Mouse (Mus musculus) heart, embryonic 15.5 days (tissue): ENCODE data around the gene Ilf2. TPM values are rescaled to one million over a fixed set of nuclear protein-coding genes. Genes with fewer than 3 reads are reported as not detected.

Experiments
- ATAC-seq: fragments of 200-750 bp; cut with Nextera tagmentation; replicated peaks from 2 replicates; pipeline ENCODE4 v1.8.0; 2017; ENCODE audit warnings: low read depth, moderate TSS enrichment; ENCODE audit not compliant: insufficient number of reproducible peaks, insufficient read depth, low FRiP score
- H3K27ac ChIP-seq: fragments of 300-500 bp; sonication (generic); 2 replicates; pipeline ENCODE4 v1.5.1; 2015; ENCODE audit warnings: mild to moderate bottlenecking, inconsistent platforms
- H3K27me3 ChIP-seq: fragments of 300-500 bp; sonication (generic); 2 replicates; pipeline ENCODE4 v1.6.1; 2015; ENCODE audit warnings: inconsistent platforms
- H3K36me3 ChIP-seq: fragments of 300-500 bp; sonication (generic); 2 replicates; pipeline ENCODE4 v1.6.1; 2015; ENCODE audit warnings: mild to moderate bottlenecking, inconsistent platforms
- H3K4me1 ChIP-seq: fragments of 300-500 bp; sonication (generic); replicated peaks from 2 replicates; pipeline ENCODE4 v1.6.1; 2015; ENCODE audit warnings: inconsistent platforms
- H3K4me2 ChIP-seq: fragments of 300-500 bp; sonication (generic); 2 replicates; pipeline ENCODE4 v1.6.1; 2015; ENCODE audit warnings: inconsistent platforms, mild to moderate bottlenecking, moderate library complexity
- H3K4me3 ChIP-seq: fragments of 300-500 bp; sonication (generic); 2 replicates; pipeline ENCODE4 v1.5.1; 2015; ENCODE audit warnings: mild to moderate bottlenecking, inconsistent platforms
- H3K9ac ChIP-seq: fragments of 300-500 bp; sonication (generic); 2 replicates; pipeline ENCODE4 v1.6.1; 2015; ENCODE audit warnings: mild to moderate bottlenecking, inconsistent platforms
- H3K9me3 ChIP-seq: fragments of 300-500 bp; sonication (generic); replicated peaks from 2 replicates; pipeline ENCODE4 v1.6.1; 2016; ENCODE audit warnings: inconsistent platforms
- WGBS: fragments of 180-500 bp; shearing (Covaris S2); methylation state at CpG from one replicate; pipeline ENCODE4 v1.1.7; 2015; ENCODE audit warnings: mixed read lengths; 5-methylcytosine and 5-hydroxymethylcytosine counted together
- polyA plus RNA-seq: library from polyadenylated mRNA; unstranded; fragments of >200 nt; fragmentation: Nextera tagmentation; extraction: Ambion mirVana; gene quantifications from 2 replicates; pipeline ENCODE4 v1.2.1, GENCODE M21; 2015

Ilf2 gene
- polyA plus RNA-seq, 1 experiment from 2014 or later = 97.3 TPM

DNA sequence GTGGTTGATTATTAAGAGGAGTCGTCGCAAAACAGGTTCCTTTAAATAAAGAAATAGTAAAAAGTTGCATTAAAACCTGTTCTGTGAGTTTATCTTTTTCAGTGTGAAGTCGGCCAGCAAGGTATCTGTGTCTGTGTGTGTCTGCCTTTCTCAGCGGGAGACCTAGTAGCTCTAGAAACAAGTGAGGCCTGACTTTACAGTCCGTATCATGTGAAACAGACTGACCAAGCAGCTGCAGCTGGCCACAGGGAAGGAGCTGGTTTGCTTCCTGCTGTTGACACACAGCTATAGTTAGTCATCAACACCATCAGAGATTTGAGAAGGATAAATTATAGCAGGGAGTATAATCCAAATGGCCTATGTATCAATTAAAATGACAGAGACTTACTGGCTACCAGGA is 55.8 kb downstream of the Ilf2 start:
- H3K36me3 ChIP-seq = no peaks in the 10 kb centered on the region
- H3K9ac ChIP-seq = no peak overlapping the region
- H3K4me2 ChIP-seq = no peak overlapping the region
- H3K27ac ChIP-seq = no peak overlapping the region
- H3K9me3 ChIP-seq = no peaks in the 10 kb centered on the region
- peaks cover 1% of the 10 kb centered on the region; the same call in 1 of the 2 replicates for H3K4me1 ChIP-seq
- H3K27me3 ChIP-seq = 0 out of 2 replicates have a peak, but pooled peaks cover 3% of the 10 kb centered on the region
- no peak overlapping the region for H3K4me3 ChIP-seq
- ATAC-seq = no peak
- 66% methylated on average over 5 of the region's 5 CpGs for WGBS

DNA sequence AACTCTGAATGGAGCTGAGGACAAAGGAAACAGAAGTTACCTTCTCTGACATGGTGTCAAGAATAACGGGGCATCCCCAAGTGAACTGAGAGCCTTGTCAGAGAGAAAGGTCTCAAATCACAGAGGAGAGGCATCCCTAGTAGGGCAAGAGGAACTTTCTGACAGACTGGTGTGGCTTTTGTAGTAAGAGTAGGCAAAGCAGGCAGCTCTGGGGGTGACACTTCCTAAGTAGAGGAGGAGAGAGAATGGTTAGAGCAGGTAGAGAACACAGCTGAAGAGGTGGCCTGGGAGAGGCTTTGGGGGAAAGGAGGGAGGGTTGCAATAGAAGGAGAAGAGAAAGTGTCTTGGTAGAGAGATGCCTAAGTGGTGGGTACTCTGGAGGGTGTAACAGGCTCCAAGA is 59.5 kb downstream of the Ilf2 start:
- no peak overlapping the region for H3K4me3 ChIP-seq
- whole genome bisulfite sequencing = 45% methylated on average over 1 of the region's 1 CpGs
- no peak for ATAC-seq
- no peak overlapping the region for H3K4me2 ChIP-seq
- no peak overlapping the region for H3K27ac ChIP-seq
- no peaks in the 10 kb centered on the region for H3K27me3 ChIP-seq
- no peaks in the 10 kb centered on the region for H3K36me3 ChIP-seq
- H3K4me1 ChIP-seq = peaks cover 9% of the 10 kb centered on the region
- no peaks in the 10 kb centered on the region for H3K9me3 ChIP-seq
- no peak overlapping the region for H3K9ac ChIP-seq

- peak within 1 kb of the TSS; percentile 54 for H3K27ac ChIP-seq
- peak within 1 kb of the TSS; percentile 45 for H3K4me2 ChIP-seq
- whole genome bisulfite sequencing = 44% methylated on average over 10 of the region's 10 CpGs
- H3K4me1 ChIP-seq = peaks cover 9% of the 10 kb centered on the region
- H3K4me3 ChIP-seq = peak within 1 kb of the TSS; percentile 35
- H3K36me3 ChIP-seq = no peaks in the 10 kb centered on the region
- no peaks in the 10 kb centered on the region for H3K27me3 ChIP-seq
- H3K9ac ChIP-seq = peak within 1 kb of the TSS; percentile 29
- H3K9me3 ChIP-seq = no peaks in the 10 kb centered on the region
- ATAC-seq = peak; percentile 63; the same call in 1 of the 2 replicates
Measured at GRCm38 (mm10) chr3:90537141-90537904, 61.4 kb downstream of the Ilf2 start, which contains the start of gene S100a16. TSS of gene S100a16 (plus strand) at chr3:90537254.

GRCm38 (mm10) chr3:90537905-90538296 is 62.0 kb downstream of the Ilf2 start:
- WGBS = 73% methylated on average over 5 of the region's 5 CpGs
- peak overlapping the region; percentile 29 for H3K9ac ChIP-seq
- no peaks in the 10 kb centered on the region for H3K36me3 ChIP-seq
- ATAC-seq = no peak
- H3K4me1 ChIP-seq = peaks cover 9% of the 10 kb centered on the region
- peak overlapping the region; percentile 45 for H3K4me2 ChIP-seq
- no peaks in the 10 kb centered on the region for H3K9me3 ChIP-seq
- peak overlapping the region; percentile 54; the same call in 1 of the 2 replicates for H3K27ac ChIP-seq
- no peaks in the 10 kb centered on the region for H3K27me3 ChIP-seq
- H3K4me3 ChIP-seq = peak overlapping the region; percentile 35

Other genes starting within 250 kb of the Ilf2 start
- gene Jtb, start 244.5 kb upstream of the Ilf2 start, polyA plus RNA-seq = 78.4 and 79.5 TPM in 2 replicates
- 2.2 and 3.0 TPM in 2 replicates for gene Creb3l4, start 232.6 kb upstream of the Ilf2 start, polyA plus RNA-seq
- 76.0 and 86.2 TPM in 2 replicates for gene Slc39a1, start 228.0 kb upstream of the Ilf2 start, polyA plus RNA-seq
- 10.8 and 15.9 TPM in 2 replicates for gene Crtc2, start 222.0 kb upstream of the Ilf2 start, polyA plus RNA-seq
- gene Dennd4b, start 210.9 kb upstream of the Ilf2 start, polyA plus RNA-seq = 4.6 and 6.9 TPM in 2 replicates
- 7.1 and 9.5 TPM in 2 replicates for gene Gatad2b, start 182.9 kb upstream of the Ilf2 start, polyA plus RNA-seq
- gene Slc27a3, start 86.2 kb upstream of the Ilf2 start, polyA plus RNA-seq = 4.8 and 9.4 TPM in 2 replicates
- gene Ints3, start 42.5 kb upstream of the Ilf2 start, polyA plus RNA-seq = 16.7 and 22.6 TPM in 2 replicates
- gene Npr1, start 10.3 kb upstream of the Ilf2 start, polyA plus RNA-seq = 10.1 and 12.5 TPM in 2 replicates
- gene Snapin, start 14.9 kb downstream of the Ilf2 start, polyA plus RNA-seq = 71.5 and 75.1 TPM in 2 replicates
- gene Chtop, start 33.4 kb downstream of the Ilf2 start, polyA plus RNA-seq = 90.9 and 98.3 TPM in 2 replicates
- 247 and 315 TPM in 2 replicates for gene S100a1, start 38.3 kb downstream of the Ilf2 start, polyA plus RNA-seq
- 73.0 and 94.1 TPM in 2 replicates for gene S100a13, start 38.3 kb downstream of the Ilf2 start, polyA plus RNA-seq
- gene S100a14, start 50.7 kb downstream of the Ilf2 start, polyA plus RNA-seq = 1.1 and 7.5 TPM in 2 replicates
- 89.3 and 103 TPM in 2 replicates for gene S100a16, start 61.1 kb downstream of the Ilf2 start, polyA plus RNA-seq
- 0.08 and 1.7 TPM in 2 replicates for gene S100a3, start 84.5 kb downstream of the Ilf2 start, polyA plus RNA-seq
- gene S100a2, start 114.1 kb downstream of the Ilf2 start, polyA plus RNA-seq = not detected in 2 replicates
- gene Gm42674, start 125.8 kb downstream of the Ilf2 start, polyA plus RNA-seq = not detected in 2 replicates
- gene S100a4, start 127.6 kb downstream of the Ilf2 start, polyA plus RNA-seq = 2.8 and 7.5 TPM in 2 replicates
- not detected in 2 replicates for gene S100a5, start 132.4 kb downstream of the Ilf2 start, polyA plus RNA-seq
- 48.9 and 70.5 TPM in 2 replicates for gene S100a6, start 136.8 kb downstream of the Ilf2 start, polyA plus RNA-seq
- gene S100a7a, start 177.9 kb downstream of the Ilf2 start, polyA plus RNA-seq = 0.22 TPM in 1 of 2 replicates, not detected in the other
- gene S100a8, start 192.9 kb downstream of the Ilf2 start, polyA plus RNA-seq = 24.9 and 32.7 TPM in 2 replicates
- gene S100a9, start 219.6 kb downstream of the Ilf2 start, polyA plus RNA-seq = 15.5 and 16.3 TPM in 2 replicates